8 mouse cellular contexts compared by ENCODE assay signal in genomic region chr4:151128641-151129541, GRCm38 (mm10). TPM values are rescaled to one million over a fixed set of nuclear protein-coding genes. Genes with fewer than 3 reads are reported as not detected.
A peak's percentile ranks its signal among the peaks of the same experiment; 100 is the strongest.
DNase-seq lines count a peak whose midpoint lies in the region; ATAC-seq and TF ChIP-seq lines count a peak whose summit lies in the region.

No protein-coding gene starts in this region.

- no peaks in the 10 kb centered on the region for H3K9me3 ChIP-seq in E14TG2a.4 (ENCODE audit: low read length)
- H3K9me3 ChIP-seq in forebrain, embryonic 10.5 days, result no peaks in the 10 kb centered on the region
- no peaks in the 10 kb centered on the region for H3K9me3 ChIP-seq in hindbrain, embryonic 11.5 days (ENCODE audit: control insufficient read depth, low read length)
- H3K9me3 ChIP-seq in midbrain, embryonic 10.5 days (replicated peaks), result no peaks in the 10 kb centered on the region
- no peaks in the 10 kb centered on the region for H3K9me3 ChIP-seq in stomach, embryonic 16.5 days (replicated peaks; ENCODE audit: control insufficient read depth, low read length)

- peak; percentile 81 for ATAC-seq in hindbrain, embryonic 11.5 days (ENCODE audit: low FRiP score)
- ATAC-seq in stomach, embryonic 16.5 days (ENCODE audit: insufficient read depth, low FRiP score), result peak; percentile 51; the same call in 1 of the 2 replicates

- H3K36me3 ChIP-seq in E14TG2a.4 (ENCODE audit: insufficient read depth, low read length), result no peaks in the 10 kb centered on the region
- H3K36me3 ChIP-seq in forebrain, embryonic 10.5 days (replicated peaks), result peaks cover 31% of the 10 kb centered on the region
- no peaks in the 10 kb centered on the region for H3K36me3 ChIP-seq in hindbrain, embryonic 11.5 days (ENCODE audit: control insufficient read depth, insufficient read depth, low read length)
- peaks cover 33% of the 10 kb centered on the region for H3K36me3 ChIP-seq in midbrain, embryonic 10.5 days
- no peaks in the 10 kb centered on the region for H3K36me3 ChIP-seq in stomach, embryonic 16.5 days (ENCODE audit: control insufficient read depth, insufficient read depth, low read length)

- H3K4me3 ChIP-seq in E14TG2a.4 (replicated peaks; ENCODE audit: low read length), result peak overlapping the region; percentile 84
- peak overlapping the region; percentile 77 for H3K4me3 ChIP-seq in forebrain, embryonic 10.5 days
- peak overlapping the region; percentile 55 for H3K4me3 ChIP-seq in hindbrain, embryonic 11.5 days (ENCODE audit: low read depth, low read length)
- H3K4me3 ChIP-seq in left cerebral cortex, adult 2 months, result peak overlapping the region; percentile 50
- H3K4me3 ChIP-seq in midbrain, embryonic 10.5 days, result peak overlapping the region; percentile 76
- H3K4me3 ChIP-seq in stomach, embryonic 16.5 days (replicated peaks; ENCODE audit: low read length), result peak overlapping the region; percentile 62

- H3K27ac ChIP-seq in forebrain, embryonic 10.5 days, result peak overlapping the region; percentile 99
- H3K27ac ChIP-seq in hindbrain, embryonic 11.5 days (ENCODE audit: low read depth, low read length), result peak overlapping the region; percentile 100
- peak overlapping the region; percentile 98 for H3K27ac ChIP-seq in left cerebral cortex, adult 2 months
- peak overlapping the region; percentile 100 for H3K27ac ChIP-seq in midbrain, embryonic 10.5 days (replicated peaks)
- peak overlapping the region; percentile 56 for H3K27ac ChIP-seq in stomach, embryonic 16.5 days (ENCODE audit: low read length)

- peak; percentile 48 for TF ChIP-seq POLR2A in brain, embryonic 14.5 days (IDR thresholded peaks at IDR 0.05; ENCODE audit: borderline replicate concordance, extremely low read depth, insufficient read depth, insufficient read length, poor library complexity, severe bottlenecking)

- peak overlapping the region; percentile 70 for H3K4me2 ChIP-seq in hindbrain, embryonic 11.5 days (replicated peaks; ENCODE audit: low read depth, low read length)
- H3K4me2 ChIP-seq in stomach, embryonic 16.5 days (ENCODE audit: low read depth, low read length), result peak overlapping the region; percentile 99

- WGBS in forebrain, embryonic 10.5 days, result under 1% methylated on average over 69 of the region's 69 CpGs
- WGBS in hindbrain, embryonic 11.5 days, result under 1% methylated on average over 69 of the region's 69 CpGs
- WGBS in midbrain, embryonic 10.5 days, result under 1% methylated on average over 68 of the region's 69 CpGs
- WGBS in stomach, embryonic 16.5 days, result under 1% methylated on average over 69 of the region's 69 CpGs

- peak; percentile 97 for DNase-seq in brain, embryonic 14.5 days (ENCODE audit: low read depth)
- DNase-seq in forebrain, embryonic 10.5 days (ENCODE audit: extremely low spot score, low spot score), result peak; percentile 86
- DNase-seq in hindbrain, embryonic 11.5 days (ENCODE audit: low spot score), result peak; percentile 92
- DNase-seq in left cerebral cortex, adult 2 months (ENCODE audit: extremely low spot score in 1 of 2, low spot score in 2 of 2), result peak; percentile 80 to 83
- DNase-seq in midbrain, embryonic 10.5 days (ENCODE audit: low spot score), result peak; percentile 88
- DNase-seq in natural killer cell, adult 2 months (ENCODE audit: low spot score in 2 of 2), result no peak

- TF ChIP-seq CTCF in E14TG2a.4 (conservative IDR thresholded peaks at IDR 0.05; ENCODE audit: low read length), result no peak
- peak; percentile 30; the same call in 1 of the 2 replicates for TF ChIP-seq CTCF in brain, embryonic 14.5 days (IDR thresholded peaks at IDR 0.05; ENCODE audit: borderline replicate concordance, extremely low read depth, insufficient read depth, insufficient read length)
- peak; percentile 28 for TF ChIP-seq CTCF in left cerebral cortex, adult 2 months (IDR thresholded peaks at IDR 0.05)

- peaks cover 71% of the 10 kb centered on the region for H3K27me3 ChIP-seq in E14TG2a.4 (ENCODE audit: insufficient read depth, low read length)
- peaks cover 17% of the 10 kb centered on the region; the same call in 1 of the 2 replicates for H3K27me3 ChIP-seq in forebrain, embryonic 10.5 days (ENCODE audit: poor library complexity, severe bottlenecking)
- H3K27me3 ChIP-seq in hindbrain, embryonic 11.5 days (ENCODE audit: control insufficient read depth, insufficient read depth, low read length), result no peaks in the 10 kb centered on the region; the same call in 1 of the 2 replicates
- H3K27me3 ChIP-seq in midbrain, embryonic 10.5 days (ENCODE audit: low read depth, poor library complexity, severe bottlenecking), result peaks cover 34% of the 10 kb centered on the region
- no peaks in the 10 kb centered on the region for H3K27me3 ChIP-seq in stomach, embryonic 16.5 days (ENCODE audit: control insufficient read depth, insufficient read depth, low read length)

- H3K4me1 ChIP-seq in E14TG2a.4 (replicated peaks; ENCODE audit: low read depth, low read length), result peaks cover 58% of the 10 kb centered on the region
- peaks cover 53% of the 10 kb centered on the region for H3K4me1 ChIP-seq in forebrain, embryonic 10.5 days
- peaks cover 16% of the 10 kb centered on the region for H3K4me1 ChIP-seq in hindbrain, embryonic 11.5 days (replicated peaks; ENCODE audit: control insufficient read depth, insufficient read depth, low read length)
- H3K4me1 ChIP-seq in midbrain, embryonic 10.5 days, result peaks cover 56% of the 10 kb centered on the region
- peaks cover 11% of the 10 kb centered on the region; the same call in 1 of the 2 replicates for H3K4me1 ChIP-seq in stomach, embryonic 16.5 days (ENCODE audit: control insufficient read depth, insufficient read depth, low read length)

- H3K9ac ChIP-seq in hindbrain, embryonic 11.5 days (ENCODE audit: low read depth, low read length), result peak overlapping the region; percentile 96
- H3K9ac ChIP-seq in stomach, embryonic 16.5 days (ENCODE audit: low read length), result peak overlapping the region; percentile 76

- intact Hi-C loops in left cerebral cortex, adult 2 months (cut with DNase I), result loop anchor here (2.0 kb wide), 1 partner anchor 20 kb away; no protein-coding TSS in a partner anchor

RNA-seq across cellular contexts. Expression of gene Gm13090, which starts 39.5 kb away (rescaled TPM):
- polyA plus RNA-seq in brain, embryonic 14.5 days (2012; rRNA removed), result not detected in 2 replicates
- polyA plus RNA-seq in forebrain, embryonic 10.5 days (2016; fragmentation: Nextera tagmentation; extraction: Ambion mirVana), result not detected in 2 replicates
- polyA plus RNA-seq in hindbrain, embryonic 11.5 days (2014; fragmentation: Nextera tagmentation; extraction: Ambion mirVana), result 0.21 and 0.56 TPM in 2 replicates
- not detected for total RNA-seq in left cerebral cortex, adult 2 months (2021)
- not detected in 2 replicates for polyA plus RNA-seq in midbrain, embryonic 10.5 days (2016; fragmentation: Nextera tagmentation; extraction: Ambion mirVana)
- polyA plus RNA-seq in stomach, embryonic 16.5 days (2015; fragmentation: Nextera tagmentation; extraction: Ambion mirVana), result not detected in 2 replicates

Comparison
In these comparisons a context has a peak if more than half of its experiments do, and no peak if none do; other contexts are left out.
1. DNase-seq: peak in brain, embryonic 14.5 days (single experiment), forebrain, embryonic 10.5 days (single experiment), hindbrain, embryonic 11.5 days (single experiment), left cerebral cortex, adult 2 months (2 of 2) and midbrain, embryonic 10.5 days (single experiment); none in natural killer cell, adult 2 months (0 of 2).
2. Peak in every context shown above with its lines, with median percentiles within 50 percentile points of each other: H3K4me3 ChIP-seq and H3K27ac ChIP-seq.